Mouse (Mus musculus): ENCODE results near the gene Glis3. TPM values are rescaled to one million over a fixed set of nuclear protein-coding genes. Genes with fewer than 3 reads are reported as not detected.

The Glis3 gene
- polyA plus RNA-seq, 1 experiment from 2014 or later: 2.3 TPM

- no peak overlapping the region for H3K4me3 ChIP-seq
- DNase-seq (ENCODE audit: low spot score): no peak
- WGBS: 71% methylated on average over 6 of the region's 6 CpGs
- H3K27ac ChIP-seq (replicated peaks): no peak overlapping the region
- peaks cover 30% of the 10 kb centered on the region for H3K4me1 ChIP-seq
- 0 out of 2 replicates have a peak, but pooled peaks cover 6% of the 10 kb centered on the region for H3K27me3 ChIP-seq (replicated peaks; ENCODE audit: low read depth, poor library complexity, severe bottlenecking)
- H3K9me3 ChIP-seq: no peaks in the 10 kb centered on the region
- no peaks in the 10 kb centered on the region for H3K36me3 ChIP-seq (replicated peaks)
Measured at GRCm38 (mm10) chr19:28478055-28478454, 201.8 kb downstream of the Glis3 start.

- H3K27me3 ChIP-seq (replicated peaks; ENCODE audit: low read depth, poor library complexity, severe bottlenecking): 0 out of 2 replicates have a peak, but pooled peaks cover 6% of the 10 kb centered on the region
- peaks cover 30% of the 10 kb centered on the region for H3K4me1 ChIP-seq
- H3K36me3 ChIP-seq (replicated peaks): no peaks in the 10 kb centered on the region
- no peaks in the 10 kb centered on the region for H3K9me3 ChIP-seq
- 25% methylated on average over 6 of the region's 6 CpGs for WGBS
- no peak overlapping the region for H3K4me3 ChIP-seq
- H3K27ac ChIP-seq (replicated peaks): no peak overlapping the region; the same call in 1 of the 2 replicates
- DNase-seq (ENCODE audit: low spot score): peak; percentile 13
Measured at GRCm38 (mm10) chr19:28477326-28477863, 202.5 kb downstream of the Glis3 start.

GRCm38 (mm10) chr19:28473621-28474020, 206.3 kb downstream of the Glis3 start:
- Histone ChIP-seq H3K4me3 (no peak overlapping the region), H3K4me1 (peaks cover 30% of the 10 kb centered on the region), H3K27ac (replicated peaks) (no peak overlapping the region), H3K9me3 (no peaks in the 10 kb centered on the region), H3K27me3 (replicated peaks; ENCODE audit: low read depth, poor library complexity, severe bottlenecking) (peaks cover 13% of the 10 kb centered on the region; the same call in 1 of the 2 replicates), H3K36me3 (replicated peaks) (no peaks in the 10 kb centered on the region)
- no peak for DNase-seq (ENCODE audit: low spot score)
- 81% methylated on average over 5 of the region's 5 CpGs for WGBS

GRCm38 (mm10) chr19:28471144-28471543, 208.7 kb downstream of the Glis3 start:
- no peaks in the 10 kb centered on the region for H3K36me3 ChIP-seq (replicated peaks)
- H3K27me3 ChIP-seq (replicated peaks; ENCODE audit: low read depth, poor library complexity, severe bottlenecking): peaks cover 13% of the 10 kb centered on the region; the same call in 1 of the 2 replicates
- no peaks in the 10 kb centered on the region for H3K9me3 ChIP-seq
- DNase-seq (ENCODE audit: low spot score): no peak
- H3K4me1 ChIP-seq: peaks cover 10% of the 10 kb centered on the region
- 85% methylated on average over 7 of the region's 8 CpGs for WGBS
- no peak overlapping the region for H3K27ac ChIP-seq (replicated peaks)
- no peak overlapping the region for H3K4me3 ChIP-seq

DNA sequence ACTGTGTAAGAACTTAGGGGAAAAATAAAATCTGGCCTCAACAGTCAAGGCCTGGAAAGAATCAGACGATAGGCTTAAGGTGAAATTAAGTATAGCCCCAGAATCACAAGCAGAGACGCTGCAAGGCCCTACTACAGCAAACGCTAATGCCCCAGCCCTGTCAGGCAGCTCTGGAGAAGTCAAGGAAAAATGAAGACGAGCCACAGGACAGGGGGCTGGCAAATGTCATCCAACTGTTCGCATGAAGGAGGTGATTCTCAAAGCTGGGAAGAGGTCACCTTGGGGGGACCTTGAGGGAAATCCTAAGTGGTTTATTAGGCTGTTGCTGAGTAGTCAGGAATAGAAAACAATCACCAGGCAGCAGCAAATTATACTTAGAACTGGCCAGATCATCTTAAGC, 214.1 kb downstream of the Glis3 start:
- Histone ChIP-seq H3K9me3 (no peaks in the 10 kb centered on the region), H3K4me3 (no peak overlapping the region), H3K27ac (replicated peaks) (no peak overlapping the region), H3K36me3 (replicated peaks) (no peaks in the 10 kb centered on the region), H3K27me3 (replicated peaks; ENCODE audit: low read depth, poor library complexity, severe bottlenecking) (0 out of 2 replicates have a peak, but pooled peaks cover 8% of the 10 kb centered on the region), H3K4me1 (peaks cover 9% of the 10 kb centered on the region; the same call in 1 of the 2 replicates)
- WGBS: 72% methylated on average over 5 of the region's 5 CpGs
- DNase-seq (ENCODE audit: low spot score): peak; percentile 32

GRCm38 (mm10) chr19:28454331-28454730, 225.5 kb downstream of the Glis3 start:
- WGBS: 90% methylated on average over 8 of the region's 8 CpGs
- Histone ChIP-seq H3K27me3 (replicated peaks; ENCODE audit: low read depth, poor library complexity, severe bottlenecking) (no peaks in the 10 kb centered on the region), H3K27ac (replicated peaks) (no peak overlapping the region), H3K4me3 (no peak overlapping the region), H3K36me3 (replicated peaks) (no peaks in the 10 kb centered on the region), H3K4me1 (peaks cover 27% of the 10 kb centered on the region), H3K9me3 (no peaks in the 10 kb centered on the region)
- no peak for DNase-seq (ENCODE audit: low spot score)

DNA sequence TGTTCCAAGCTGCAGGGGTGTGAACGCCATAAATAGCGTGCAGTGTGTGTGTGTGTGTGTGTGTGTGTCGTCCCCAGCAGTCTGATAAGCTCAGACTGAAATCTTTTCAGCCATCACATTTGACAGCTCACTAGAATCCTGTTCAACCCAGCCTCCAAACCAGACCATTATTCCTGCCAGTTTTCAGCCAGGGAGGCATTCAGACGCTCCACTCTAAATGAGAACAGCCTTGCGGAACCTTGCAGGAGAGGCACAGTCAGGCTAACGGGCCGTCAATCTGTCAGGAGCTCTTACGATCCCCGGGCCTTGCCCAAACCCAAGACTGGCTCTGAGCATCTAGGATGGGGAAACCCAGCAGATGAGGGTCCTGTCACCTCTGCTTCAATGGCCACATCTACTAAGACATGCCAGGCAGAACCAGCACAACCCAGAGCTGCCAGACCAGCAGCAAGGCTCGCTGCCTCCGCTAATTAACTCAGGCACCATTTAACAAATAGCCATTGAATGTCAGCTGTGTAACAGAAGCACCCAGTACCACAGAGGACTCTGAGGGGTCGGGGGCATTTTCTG, 226.8 kb downstream of the Glis3 start:
- no peak overlapping the region for H3K27ac ChIP-seq (replicated peaks)
- peaks cover 39% of the 10 kb centered on the region for H3K4me1 ChIP-seq
- no peaks in the 10 kb centered on the region for H3K36me3 ChIP-seq (replicated peaks)
- 45% methylated on average over 12 of the region's 12 CpGs for WGBS
- no peaks in the 10 kb centered on the region for H3K9me3 ChIP-seq
- H3K4me3 ChIP-seq: no peak overlapping the region
- DNase-seq (ENCODE audit: low spot score): peak; percentile 19
- no peaks in the 10 kb centered on the region for H3K27me3 ChIP-seq (replicated peaks; ENCODE audit: low read depth, poor library complexity, severe bottlenecking)

GRCm38 (mm10) chr19:28448811-28449210, 231.1 kb downstream of the Glis3 start:
- Histone ChIP-seq H3K9me3 (no peaks in the 10 kb centered on the region), H3K36me3 (replicated peaks) (no peaks in the 10 kb centered on the region), H3K27me3 (replicated peaks; ENCODE audit: low read depth, poor library complexity, severe bottlenecking) (no peaks in the 10 kb centered on the region), H3K27ac (replicated peaks) (no peak overlapping the region), H3K4me1 (peaks cover 43% of the 10 kb centered on the region), H3K4me3 (no peak overlapping the region)
- no peak for DNase-seq (ENCODE audit: low spot score)
- WGBS: 83% methylated on average over 4 of the region's 4 CpGs

DNA sequence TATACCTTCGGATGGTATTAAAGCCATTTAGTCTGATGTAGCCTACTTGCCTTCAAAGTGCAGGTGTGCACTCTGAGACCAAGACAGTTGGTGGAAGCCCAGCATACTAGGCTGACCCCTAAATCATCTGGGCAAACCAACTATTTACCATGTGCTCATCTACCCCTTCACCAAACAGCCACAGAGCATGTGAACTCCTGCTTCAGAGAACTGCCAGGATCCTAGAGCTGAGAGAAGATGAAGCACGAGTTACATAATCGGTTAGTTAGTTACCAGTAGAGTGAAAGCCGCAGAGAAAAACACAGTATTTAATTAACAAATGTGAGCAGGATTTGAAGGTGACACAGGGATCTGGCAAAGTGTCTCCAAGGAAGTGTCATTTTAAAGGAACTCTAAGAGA, 237.7 kb downstream of the Glis3 start:
- Histone ChIP-seq H3K27ac (replicated peaks) (no peak overlapping the region), H3K4me1 (no peaks in the 10 kb centered on the region), H3K27me3 (replicated peaks; ENCODE audit: low read depth, poor library complexity, severe bottlenecking) (no peaks in the 10 kb centered on the region), H3K9me3 (no peaks in the 10 kb centered on the region), H3K36me3 (replicated peaks) (no peaks in the 10 kb centered on the region), H3K4me3 (no peak overlapping the region)
- DNase-seq (ENCODE audit: low spot score): no peak
- WGBS: 90% methylated on average over 4 of the region's 4 CpGs

GRCm38 (mm10) chr19:28436457-28437148, 243.3 kb downstream of the Glis3 start:
- Histone ChIP-seq H3K4me3 (no peak overlapping the region), H3K36me3 (replicated peaks) (no peaks in the 10 kb centered on the region), H3K4me1 (no peaks in the 10 kb centered on the region), H3K9me3 (no peaks in the 10 kb centered on the region), H3K27me3 (replicated peaks; ENCODE audit: low read depth, poor library complexity, severe bottlenecking) (no peaks in the 10 kb centered on the region), H3K27ac (replicated peaks) (no peak overlapping the region)
- no peak for DNase-seq (ENCODE audit: low spot score)
- WGBS: 81% methylated on average over 12 of the region's 12 CpGs

GRCm38 (mm10) chr19:28428220-28428816, 251.6 kb downstream of the Glis3 start:
- DNase-seq (ENCODE audit: low spot score): no peak
- Histone ChIP-seq H3K9me3 (no peaks in the 10 kb centered on the region), H3K36me3 (replicated peaks) (no peaks in the 10 kb centered on the region), H3K4me3 (no peak overlapping the region), H3K27me3 (replicated peaks; ENCODE audit: low read depth, poor library complexity, severe bottlenecking) (no peaks in the 10 kb centered on the region), H3K4me1 (no peaks in the 10 kb centered on the region), H3K27ac (replicated peaks) (no peak overlapping the region)
- WGBS: 81% methylated on average over 6 of the region's 6 CpGs

DNA sequence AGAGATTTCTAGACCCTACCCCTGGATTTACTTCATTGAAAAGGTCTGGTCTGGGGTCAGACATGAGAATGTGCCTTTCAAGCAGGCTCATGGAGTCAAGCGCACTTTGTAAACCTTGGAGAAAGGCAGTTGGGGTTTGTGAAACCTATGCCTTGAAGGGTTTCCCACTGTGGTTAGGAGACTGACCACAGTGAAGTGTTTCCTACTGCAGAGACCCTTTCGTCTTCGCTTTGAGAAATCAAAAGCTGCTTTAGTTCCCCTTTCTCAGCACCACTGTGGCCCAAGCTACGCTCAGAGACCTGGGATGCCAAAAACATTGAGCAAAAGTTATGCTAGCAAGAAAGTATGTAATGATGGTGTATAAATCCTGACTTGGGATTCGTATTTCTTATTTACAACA, 255.7 kb downstream of the Glis3 start:
- Histone ChIP-seq H3K4me3 (no peak overlapping the region), H3K27ac (replicated peaks) (no peak overlapping the region), H3K36me3 (replicated peaks) (no peaks in the 10 kb centered on the region), H3K27me3 (replicated peaks; ENCODE audit: low read depth, poor library complexity, severe bottlenecking) (no peaks in the 10 kb centered on the region), H3K9me3 (no peaks in the 10 kb centered on the region), H3K4me1 (no peaks in the 10 kb centered on the region)
- no peak for DNase-seq (ENCODE audit: low spot score)
- WGBS: 84% methylated on average over 5 of the region's 5 CpGs

GRCm38 (mm10) chr19:28422939-28423338, 256.9 kb downstream of the Glis3 start:
- Histone ChIP-seq H3K4me3 (no peak overlapping the region), H3K27ac (replicated peaks) (no peak overlapping the region), H3K4me1 (no peaks in the 10 kb centered on the region), H3K9me3 (no peaks in the 10 kb centered on the region), H3K36me3 (replicated peaks) (no peaks in the 10 kb centered on the region), H3K27me3 (replicated peaks; ENCODE audit: low read depth, poor library complexity, severe bottlenecking) (no peaks in the 10 kb centered on the region)
- 75% methylated on average over 9 of the region's 9 CpGs for WGBS
- DNase-seq (ENCODE audit: low spot score): no peak
